Mouse (Mus musculus) intestine, postnatal 0 days (tissue): Measurements from ENCODE around the gene Krt6b. TPM values are rescaled to one million over a fixed set of nuclear protein-coding genes. Genes with fewer than 3 reads are reported as not detected.

ENCODE experiments used
- ATAC-seq: fragments of 200-750 bp; cut with Nextera tagmentation; 2 replicates; pipeline ENCODE4 v1.8.0; 2017; ENCODE audit warnings: mild to moderate bottlenecking, moderate TSS enrichment, moderate library complexity
- H3K27ac ChIP-seq: fragments of 300-500 bp; sonication (generic); 2 replicates; pipeline ENCODE4 v1.5.1; 2014; ENCODE audit warnings: mild to moderate bottlenecking, low read depth, low read length, moderate library complexity
- H3K27me3 ChIP-seq: fragments of 300-500 bp; sonication (generic); replicated peaks from 2 replicates; pipeline ENCODE4 v1.6.1; 2014; ENCODE audit warnings: low read length, mixed read lengths; ENCODE audit not compliant: control insufficient read depth, insufficient read depth
- H3K36me3 ChIP-seq: fragments of 300-500 bp; sonication (generic); 2 replicates; pipeline ENCODE4 v1.6.1; 2014; ENCODE audit warnings: mild to moderate bottlenecking, moderate library complexity; ENCODE audit not compliant: control insufficient read depth, insufficient read depth
- H3K4me1 ChIP-seq: fragments of 300-500 bp; sonication (generic); replicated peaks from 2 replicates; pipeline ENCODE4 v1.6.1; 2014; ENCODE audit warnings: antibody characterized with exemption, low read length, mixed read lengths; ENCODE audit not compliant: control insufficient read depth, insufficient read depth
- H3K4me2 ChIP-seq: fragments of 300-500 bp; sonication (generic); replicated peaks from 2 replicates; pipeline ENCODE4 v1.6.1; 2014; ENCODE audit warnings: low read depth, mild to moderate bottlenecking, moderate library complexity
- H3K4me3 ChIP-seq: fragments of 300-500 bp; sonication (generic); 2 replicates; pipeline ENCODE4 v1.5.1; 2014; ENCODE audit warnings: low read depth, low read length
- H3K9ac ChIP-seq: fragments of 300-500 bp; sonication (generic); 2 replicates; pipeline ENCODE4 v1.6.1; 2014; ENCODE audit warnings: mild to moderate bottlenecking, low read depth, low read length
- H3K9me3 ChIP-seq: fragments of 300-500 bp; sonication (generic); 2 replicates; pipeline ENCODE4 v1.6.1; 2016; ENCODE audit warnings: mixed run types; ENCODE audit not compliant: control insufficient read depth
- CTCF ChIP-seq: sonication (generic); IDR thresholded peaks from 2 replicates; pipeline ENCODE4 v1.5.1; 2016; ENCODE audit warnings: low read depth, mild to moderate bottlenecking, control low read depth, antibody characterized with exemption, moderate library complexity
- WGBS: fragments of 180-500 bp; shearing (Covaris S2); extraction: QIAGEN DNeasy Blood & Tissue Kit; methylation state at CpG from one replicate; pipeline ENCODE4 v1.1.7; 2014; 5-methylcytosine and 5-hydroxymethylcytosine counted together
- polyA plus RNA-seq: library from polyadenylated mRNA; unstranded; fragments of >200 nt; fragmentation: Nextera tagmentation; extraction: Ambion mirVana; gene quantifications from 2 replicates; pipeline ENCODE4 v1.2.1, GENCODE M21; 2015

Krt6b gene
- polyA plus RNA-seq: 0.34 TPM in 1 of 2 replicates, not detected in the other

- H3K27ac ChIP-seq: no peak within 1 kb of the TSS
- no peak within 1 kb of the TSS for H3K4me2 ChIP-seq
- 75% methylated on average over 2 of the region's 2 CpGs for WGBS
- H3K27me3 ChIP-seq: no peaks in the 10 kb centered on the region
- H3K9ac ChIP-seq: no peak within 1 kb of the TSS
- no peak for TF ChIP-seq CTCF
- no peaks in the 10 kb centered on the region for H3K9me3 ChIP-seq
- H3K4me1 ChIP-seq: no peaks in the 10 kb centered on the region
- H3K4me3 ChIP-seq: no peak within 1 kb of the TSS
- no peaks in the 10 kb centered on the region for H3K36me3 ChIP-seq
- ATAC-seq: no peak
Observed at GRCm38 (mm10) chr15:101680187-101680586, at the start of gene Krt6b. TSS of gene Krt6b (minus strand) at chr15:101680287.

GRCm38 (mm10) chr15:101724686-101725085 is 44.6 kb upstream of the Krt6b start:
- Histone ChIP-seq H3K27me3 (no peaks in the 10 kb centered on the region), H3K36me3 (no peaks in the 10 kb centered on the region), H3K9me3 (no peaks in the 10 kb centered on the region), H3K27ac (no peak overlapping the region), H3K4me1 (no peaks in the 10 kb centered on the region), H3K4me3 (no peak overlapping the region), H3K9ac (no peak overlapping the region), H3K4me2 (no peak overlapping the region)
- ATAC-seq: no peak
- WGBS: 39% methylated on average over 5 of the region's 5 CpGs
- TF ChIP-seq CTCF: no peak

- Histone ChIP-seq H3K4me2 (no peak overlapping the region), H3K27me3 (no peaks in the 10 kb centered on the region), H3K9me3 (no peaks in the 10 kb centered on the region), H3K27ac (no peak overlapping the region), H3K4me3 (no peak overlapping the region), H3K36me3 (no peaks in the 10 kb centered on the region), H3K4me1 (no peaks in the 10 kb centered on the region), H3K9ac (no peak overlapping the region)
- ATAC-seq: no peak
- no peak for TF ChIP-seq CTCF
- 76% methylated on average over 3 of the region's 3 CpGs for WGBS
Observed at GRCm38 (mm10) chr15:101715831-101716230, 35.7 kb upstream of the Krt6b start.

GRCm38 (mm10) chr15:101714356-101714755 is 34.3 kb upstream of the Krt6b start:
- H3K9me3 ChIP-seq: no peaks in the 10 kb centered on the region
- WGBS: 36% methylated on average over 5 of the region's 5 CpGs
- no peak overlapping the region for H3K4me2 ChIP-seq
- ATAC-seq: no peak
- no peak overlapping the region for H3K4me3 ChIP-seq
- no peak for TF ChIP-seq CTCF
- no peaks in the 10 kb centered on the region for H3K36me3 ChIP-seq
- H3K9ac ChIP-seq: no peak overlapping the region
- no peak overlapping the region for H3K27ac ChIP-seq
- no peaks in the 10 kb centered on the region for H3K27me3 ChIP-seq
- no peaks in the 10 kb centered on the region for H3K4me1 ChIP-seq

GRCm38 (mm10) chr15:101713731-101714130 is 33.6 kb upstream of the Krt6b start:
- ATAC-seq: no peak
- Histone ChIP-seq H3K27me3 (no peaks in the 10 kb centered on the region), H3K4me3 (no peak overlapping the region), H3K27ac (no peak overlapping the region), H3K4me1 (no peaks in the 10 kb centered on the region), H3K4me2 (no peak overlapping the region), H3K9me3 (no peaks in the 10 kb centered on the region), H3K36me3 (no peaks in the 10 kb centered on the region), H3K9ac (no peak overlapping the region)
- no peak for TF ChIP-seq CTCF
- WGBS: 51% methylated on average over 8 of the region's 8 CpGs

GRCm38 (mm10) chr15:101712720-101713119 is 32.6 kb upstream of the Krt6b start, which contains the start of gene Krt5:
TSS of gene Krt5 (minus strand) at chr15:101712898.
- Histone ChIP-seq H3K4me3 (no peak within 1 kb of the TSS), H3K9ac (no peak within 1 kb of the TSS), H3K27me3 (no peaks in the 10 kb centered on the region), H3K4me1 (no peaks in the 10 kb centered on the region), H3K27ac (no peak within 1 kb of the TSS), H3K36me3 (no peaks in the 10 kb centered on the region), H3K9me3 (no peaks in the 10 kb centered on the region), H3K4me2 (no peak within 1 kb of the TSS)
- ATAC-seq: no peak
- 65% methylated on average over 13 of the region's 13 CpGs for WGBS
- TF ChIP-seq CTCF: no peak

- no peak overlapping the region for H3K4me3 ChIP-seq
- no peak overlapping the region for H3K9ac ChIP-seq
- peak; percentile 38 for TF ChIP-seq CTCF
- H3K4me2 ChIP-seq: no peak overlapping the region
- H3K9me3 ChIP-seq: no peaks in the 10 kb centered on the region
- no peaks in the 10 kb centered on the region for H3K4me1 ChIP-seq
- ATAC-seq: no peak
- H3K27ac ChIP-seq: no peak overlapping the region
- no peaks in the 10 kb centered on the region for H3K36me3 ChIP-seq
- H3K27me3 ChIP-seq: no peaks in the 10 kb centered on the region
- WGBS: 63% methylated on average over 11 of the region's 11 CpGs
Observed at GRCm38 (mm10) chr15:101708683-101709082, 28.6 kb upstream of the Krt6b start.
